Mouse (Mus musculus) hindbrain, embryonic 14.5 days (tissue): Measurements from ENCODE around the gene Elmod1. TPM values are rescaled to one million over a fixed set of nuclear protein-coding genes. Genes with fewer than 3 reads are reported as not detected.

Experiments used
- ATAC-seq: fragments of 200-750 bp; cut with Nextera tagmentation; 2 replicates; pipeline ENCODE4 v1.8.0; 2017; ENCODE audit warnings: moderate number of reproducible peaks, mild to moderate bottlenecking, moderate TSS enrichment, moderate library complexity; ENCODE audit not compliant: low FRiP score
- DNase-seq: peaks from one replicate; pipeline ENCODE4 v3.0.0-alpha.2; 2015; ENCODE audit warnings: low spot score
- H3K27ac ChIP-seq: fragments of 300-500 bp; sonication (generic); 2 replicates; pipeline ENCODE4 v1.5.1; 2014; ENCODE audit warnings: mild to moderate bottlenecking, moderate library complexity
- H3K27me3 ChIP-seq: fragments of 300-500 bp; sonication (generic); 2 replicates; pipeline ENCODE4 v1.6.1; 2014; ENCODE audit warnings: mild to moderate bottlenecking, low read length, mixed read lengths; ENCODE audit not compliant: control insufficient read depth, insufficient read depth
- H3K36me3 ChIP-seq: fragments of 300-500 bp; sonication (generic); replicated peaks from 2 replicates; pipeline ENCODE4 v1.6.1; 2014; ENCODE audit not compliant: control insufficient read depth, insufficient read depth
- H3K4me1 ChIP-seq: fragments of 300-500 bp; sonication (generic); replicated peaks from 2 replicates; pipeline ENCODE4 v1.6.1; 2014; ENCODE audit warnings: antibody characterized with exemption, low read length, mixed read lengths; ENCODE audit not compliant: control insufficient read depth, insufficient read depth
- H3K4me2 ChIP-seq: fragments of 300-500 bp; sonication (generic); replicated peaks from 2 replicates; pipeline ENCODE4 v1.6.1; 2014; ENCODE audit warnings: mild to moderate bottlenecking, moderate library complexity
- H3K4me3 ChIP-seq: fragments of 300-500 bp; sonication (generic); replicated peaks from 2 replicates; pipeline ENCODE4 v1.5.1; 2014; ENCODE audit warnings: mild to moderate bottlenecking, low read length
- H3K9ac ChIP-seq: fragments of 300-500 bp; sonication (generic); 2 replicates; pipeline ENCODE4 v1.6.1; 2014
- H3K9me3 ChIP-seq: fragments of 300-500 bp; sonication (generic); 2 replicates; pipeline ENCODE4 v1.6.1; 2016; ENCODE audit warnings: low read length; ENCODE audit not compliant: control insufficient read depth
- WGBS: fragments of 180-500 bp; shearing (Covaris S2); extraction: QIAGEN DNeasy Blood & Tissue Kit; methylation state at CpG from one replicate; pipeline ENCODE4 v1.1.7; 2014; 5-methylcytosine and 5-hydroxymethylcytosine counted together
- polyA plus RNA-seq: library from polyadenylated mRNA; unstranded; fragments of >200 nt; fragmentation: Nextera tagmentation; extraction: Ambion mirVana; gene quantifications from 2 replicates; pipeline ENCODE4 v1.2.1, GENCODE M21; 2014

The Elmod1 gene
- polyA plus RNA-seq, 1 experiment from 2014 or later: 23.9 TPM

DNA sequence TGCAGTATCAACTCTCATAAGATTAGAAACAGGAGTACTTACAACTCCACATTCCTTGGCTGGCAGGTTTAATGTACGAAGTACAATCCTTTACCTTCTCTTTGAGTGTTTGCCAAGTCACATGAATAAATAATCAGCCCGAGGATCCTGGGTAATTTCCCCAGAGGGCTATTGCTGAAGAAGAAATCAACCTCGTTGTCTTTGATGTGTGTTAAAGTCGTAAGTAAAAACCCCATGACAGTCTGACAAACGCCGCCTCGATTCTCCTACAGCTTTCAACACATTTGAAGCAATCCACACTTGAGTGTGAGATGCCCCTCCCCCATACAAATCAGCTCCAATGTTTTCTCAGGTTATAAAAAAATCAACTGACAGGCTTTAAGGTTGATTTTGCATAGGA is 44.2 kb downstream of the Elmod1 start:
- H3K27ac ChIP-seq: peak overlapping the region; percentile 40; the same call in 1 of the 2 replicates
- ATAC-seq: no peak; the same call in 1 of the 2 replicates
- 29% methylated on average over 7 of the region's 7 CpGs for WGBS

DNA sequence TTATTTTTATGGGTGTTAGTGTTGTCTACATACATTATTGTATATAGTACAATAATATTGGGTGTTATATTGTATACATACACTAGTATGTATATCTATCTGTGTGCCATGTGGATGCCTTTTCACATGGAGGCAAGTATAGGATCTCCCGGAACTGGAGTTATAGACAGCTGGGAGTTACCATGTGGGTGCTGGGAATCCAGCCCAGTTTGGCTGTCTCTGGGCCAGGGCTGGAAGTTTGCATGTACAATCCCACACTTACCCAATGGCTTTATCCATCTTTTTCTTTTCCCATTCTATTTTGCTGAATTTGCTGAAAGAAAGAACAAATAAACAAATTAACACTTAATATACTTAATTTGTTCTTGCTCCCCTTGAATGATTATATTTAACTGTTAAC is 54.0 kb downstream of the Elmod1 start:
- no peak for DNase-seq
- H3K9me3 ChIP-seq: 0 out of 2 replicates have a peak, but pooled peaks cover 5% of the 10 kb centered on the region
- WGBS: 88% methylated on average over 1 of the region's 1 CpGs
- H3K4me2 ChIP-seq: no peak overlapping the region
- peaks cover 34% of the 10 kb centered on the region for H3K36me3 ChIP-seq
- no peaks in the 10 kb centered on the region for H3K27me3 ChIP-seq
- H3K27ac ChIP-seq: no peak overlapping the region
- no peak for ATAC-seq
- H3K4me1 ChIP-seq: peaks cover 9% of the 10 kb centered on the region
- H3K4me3 ChIP-seq: no peak overlapping the region
- no peak overlapping the region for H3K9ac ChIP-seq

More for the DNA sequence above, 44.2 kb downstream of the Elmod1 start:
- Histone ChIP-seq H3K9ac (no peak overlapping the region), H3K36me3 (peaks cover 9% of the 10 kb centered on the region; the same call in 1 of the 2 replicates), H3K27me3 (no peaks in the 10 kb centered on the region), H3K4me3 (no peak overlapping the region), H3K9me3 (no peaks in the 10 kb centered on the region), H3K4me2 (no peak overlapping the region), H3K4me1 (peaks cover 5% of the 10 kb centered on the region; the same call in 1 of the 2 replicates)
- DNase-seq: peak; percentile 67

DNA sequence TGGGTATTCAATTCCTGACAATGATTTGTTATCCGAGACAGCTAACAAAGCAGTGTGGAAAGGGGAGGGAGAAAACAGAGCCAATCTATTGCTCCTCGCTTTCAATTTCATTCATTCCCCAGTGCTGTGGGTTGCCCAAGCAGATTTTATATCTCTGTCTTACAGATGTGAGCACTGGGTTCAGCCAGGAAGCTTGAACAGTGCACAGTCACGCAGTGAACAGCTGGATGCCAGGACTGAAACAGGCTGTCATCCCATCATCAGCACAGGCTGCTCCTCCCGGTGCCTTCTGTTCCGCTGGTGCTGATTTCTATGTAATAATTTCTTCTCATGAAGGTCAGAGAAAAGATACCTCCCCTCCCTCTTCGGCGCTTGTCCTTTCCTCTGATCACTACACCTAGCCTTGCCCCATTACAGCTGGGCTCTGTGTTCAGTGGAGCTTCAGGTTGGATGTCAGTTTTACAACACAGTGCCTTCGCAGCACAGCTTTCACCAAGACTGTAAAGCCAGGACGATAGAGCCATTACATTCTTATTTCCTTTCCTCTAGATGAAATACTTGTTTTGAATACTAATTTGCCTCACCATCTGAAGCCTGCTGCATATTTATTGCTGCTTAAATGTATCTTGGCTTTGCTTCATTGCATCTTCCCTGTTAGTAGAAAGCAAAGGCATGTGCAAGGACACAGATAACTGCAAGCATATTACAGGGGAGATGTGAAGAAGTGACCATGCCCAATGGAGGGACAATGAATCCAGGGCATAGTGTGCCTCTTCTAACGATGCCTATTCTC is 59.0 kb downstream of the Elmod1 start:
- DNase-seq (peak; percentile 56), ATAC-seq (peak; percentile 75)
- Histone ChIP-seq H3K27me3 (no peaks in the 10 kb centered on the region), H3K27ac (peak overlapping the region; percentile 89), H3K9ac (peak overlapping the region; percentile 37), H3K4me1 (peaks cover 20% of the 10 kb centered on the region), H3K9me3 (0 out of 2 replicates have a peak, but pooled peaks cover 5% of the 10 kb centered on the region), H3K4me2 (peak overlapping the region; percentile 15; the same call in 1 of the 2 replicates), H3K4me3 (no peak overlapping the region), H3K36me3 (peaks cover 33% of the 10 kb centered on the region)
- 41% methylated on average over 10 of the region's 10 CpGs for WGBS

DNA sequence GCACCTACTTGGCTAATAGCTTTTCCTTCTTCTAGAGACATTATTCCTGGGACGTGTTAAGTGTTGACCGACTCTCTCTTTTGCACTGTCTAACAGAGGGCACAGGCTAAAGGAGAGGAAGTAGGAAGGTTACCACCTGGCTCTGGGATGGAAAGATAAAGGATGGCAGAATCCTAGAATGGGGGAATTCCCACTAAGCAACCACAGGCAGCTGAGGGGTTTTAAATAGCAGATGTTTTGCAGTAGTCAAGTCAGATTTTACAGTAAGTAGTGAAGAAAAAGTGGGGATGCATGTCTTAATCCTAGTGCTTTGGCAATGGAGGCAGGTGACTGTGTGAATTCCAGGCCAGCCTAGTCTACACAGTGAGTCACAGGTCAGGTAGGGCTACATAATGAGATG is 64.3 kb downstream of the Elmod1 start:
- H3K9me3 ChIP-seq: no peaks in the 10 kb centered on the region
- 88% methylated on average over 2 of the region's 2 CpGs for WGBS
- no peak overlapping the region for H3K27ac ChIP-seq
- ATAC-seq (no peak), DNase-seq (no peak)
- H3K27me3 ChIP-seq: no peaks in the 10 kb centered on the region
- H3K4me1 ChIP-seq: peaks cover 8% of the 10 kb centered on the region; the same call in 1 of the 2 replicates
- H3K4me3 ChIP-seq: no peak overlapping the region
- no peak overlapping the region for H3K4me2 ChIP-seq
- no peak overlapping the region for H3K9ac ChIP-seq
- H3K36me3 ChIP-seq: no peaks in the 10 kb centered on the region

DNA sequence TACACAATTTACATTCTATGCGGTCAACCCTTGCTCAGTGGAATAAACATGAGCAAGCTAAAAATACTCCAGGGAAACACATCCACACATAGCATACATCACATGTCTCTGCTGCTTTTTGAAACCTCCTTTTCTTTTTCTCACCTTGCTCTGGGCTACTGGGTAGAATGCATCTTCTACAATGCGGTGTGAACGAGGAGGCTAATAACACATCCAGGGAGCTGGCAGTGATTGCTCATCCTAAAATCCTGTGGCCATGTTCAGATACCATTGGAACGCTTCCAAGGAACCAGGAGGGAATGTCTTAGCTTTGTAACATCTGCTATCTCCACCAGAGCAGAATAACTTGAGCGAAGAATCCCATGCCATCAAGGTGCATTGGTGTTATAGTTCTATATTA is 64.8 kb downstream of the Elmod1 start:
- no peak overlapping the region for H3K4me2 ChIP-seq
- H3K36me3 ChIP-seq: no peaks in the 10 kb centered on the region
- H3K9me3 ChIP-seq: no peaks in the 10 kb centered on the region
- H3K9ac ChIP-seq: no peak overlapping the region
- DNase-seq: no peak
- H3K27me3 ChIP-seq: no peaks in the 10 kb centered on the region
- ATAC-seq: no peak
- no peak overlapping the region for H3K4me3 ChIP-seq
- H3K27ac ChIP-seq: no peak overlapping the region
- H3K4me1 ChIP-seq: peaks cover 3% of the 10 kb centered on the region; the same call in 1 of the 2 replicates
- WGBS: 80% methylated on average over 5 of the region's 5 CpGs

DNA sequence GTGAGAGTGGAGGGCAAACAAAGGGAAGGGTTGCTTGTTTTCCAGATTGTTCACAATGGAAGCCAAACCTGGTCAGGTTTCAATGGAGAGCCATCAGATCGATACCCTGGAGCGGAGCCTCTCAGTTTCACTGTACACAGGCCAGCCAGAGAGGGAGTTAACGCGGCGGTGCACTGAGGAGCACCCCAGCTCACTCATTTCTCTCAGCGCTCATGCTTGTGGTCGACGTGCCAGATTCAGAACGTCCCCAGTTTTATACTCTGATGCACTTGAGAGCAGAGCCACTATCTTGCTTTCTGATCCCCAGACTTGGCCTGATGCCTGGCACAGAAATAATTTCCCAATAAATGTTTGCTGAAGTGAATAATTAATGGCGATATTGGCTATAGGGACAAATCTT is 68.3 kb downstream of the Elmod1 start:
- Histone ChIP-seq H3K36me3 (no peaks in the 10 kb centered on the region), H3K27ac (peak overlapping the region; percentile 14; the same call in 1 of the 2 replicates), H3K27me3 (no peaks in the 10 kb centered on the region), H3K4me3 (no peak overlapping the region), H3K4me1 (no peaks in the 10 kb centered on the region; the same call in 1 of the 2 replicates), H3K9me3 (no peaks in the 10 kb centered on the region), H3K9ac (no peak overlapping the region), H3K4me2 (no peak overlapping the region)
- 78% methylated on average over 10 of the region's 10 CpGs for WGBS
- no peak for ATAC-seq
- no peak for DNase-seq

DNA sequence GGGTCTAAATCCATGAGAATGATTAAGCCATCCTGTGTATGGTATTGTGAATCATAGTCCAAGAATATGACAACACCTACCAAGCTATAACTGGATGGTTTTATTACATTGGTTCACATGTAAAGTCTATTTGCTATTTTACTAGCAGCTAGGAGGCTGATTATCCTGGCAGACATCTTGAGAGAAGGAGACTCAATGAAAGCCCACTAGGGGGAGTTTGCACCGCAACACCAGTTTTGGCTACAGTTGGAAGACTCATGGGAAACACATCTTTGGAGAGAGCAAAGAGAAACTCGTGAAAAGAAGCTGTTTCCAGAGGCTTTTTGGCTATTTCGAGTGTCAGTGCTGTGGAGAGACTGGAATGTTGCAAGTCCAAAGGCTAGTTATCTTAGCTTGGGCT is 69.7 kb downstream of the Elmod1 start:
- Histone ChIP-seq H3K4me3 (no peak overlapping the region), H3K27me3 (no peaks in the 10 kb centered on the region), H3K4me1 (no peaks in the 10 kb centered on the region; the same call in 1 of the 2 replicates), H3K4me2 (no peak overlapping the region), H3K36me3 (no peaks in the 10 kb centered on the region), H3K9ac (no peak overlapping the region), H3K9me3 (no peaks in the 10 kb centered on the region), H3K27ac (no peak overlapping the region)
- ATAC-seq (no peak), DNase-seq (no peak)
- 42% methylated on average over 3 of the region's 3 CpGs for WGBS

DNA sequence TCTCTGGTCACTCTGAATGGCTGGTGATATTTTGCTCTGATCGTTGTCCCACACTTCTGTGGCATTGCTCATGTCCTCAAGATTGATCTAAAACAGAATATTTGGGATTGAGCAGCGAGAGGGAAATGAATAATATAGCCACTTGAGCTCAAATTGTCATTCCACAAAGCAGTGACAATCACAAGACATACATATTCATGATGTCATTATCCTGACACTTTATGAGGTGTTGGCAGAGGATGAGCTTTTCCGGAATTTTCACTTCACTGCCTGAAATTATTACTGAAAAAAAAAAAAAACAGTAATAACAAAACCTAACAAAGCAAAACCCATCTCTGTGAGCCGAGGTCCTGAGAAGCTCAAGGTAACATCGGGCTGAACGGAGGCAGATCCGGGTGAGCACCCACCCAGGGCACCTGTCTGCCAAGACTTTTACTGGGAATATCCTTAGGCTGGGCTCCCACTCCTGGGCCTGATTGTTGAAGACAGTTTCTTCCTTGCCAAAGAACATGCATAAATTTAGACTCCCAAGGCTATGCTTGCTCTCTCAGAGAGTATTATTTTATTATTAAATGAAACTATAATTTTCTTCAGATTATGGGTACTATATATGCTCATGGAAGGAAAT is 71.8 kb downstream of the Elmod1 start:
- no peak for ATAC-seq
- no peaks in the 10 kb centered on the region for H3K9me3 ChIP-seq

DNA sequence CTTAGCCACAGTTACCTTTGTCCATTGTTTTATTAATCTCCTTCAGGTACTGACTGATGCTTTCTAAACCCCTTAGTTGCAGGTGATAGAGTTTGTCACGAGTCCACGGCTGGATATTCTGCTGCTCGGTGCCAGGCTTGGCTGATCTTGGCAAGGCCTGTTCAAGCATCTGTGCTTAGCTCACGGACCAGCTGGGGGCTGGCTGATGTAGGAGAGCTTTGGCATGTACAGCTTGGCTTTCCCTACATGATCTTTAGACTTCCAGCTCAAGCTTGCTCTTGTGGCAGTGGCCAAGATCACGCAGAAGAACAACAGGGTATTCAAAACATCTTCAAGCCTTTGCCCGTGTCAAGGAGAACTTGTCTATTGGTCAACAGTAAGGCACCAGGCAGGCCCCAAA is 75.3 kb downstream of the Elmod1 start:
- DNase-seq: no peak
- no peak for ATAC-seq

More for the DNA sequence above, 71.8 kb downstream of the Elmod1 start:
- H3K27ac ChIP-seq: 0 out of 2 replicates have a peak overlapping the region, but pooled peaks have one; percentile 20
- no peak overlapping the region for H3K4me3 ChIP-seq
- H3K4me1 ChIP-seq: no peaks in the 10 kb centered on the region; the same call in 1 of the 2 replicates
- no peak for DNase-seq
- no peaks in the 10 kb centered on the region for H3K27me3 ChIP-seq
- no peaks in the 10 kb centered on the region for H3K36me3 ChIP-seq
- WGBS: 76% methylated on average over 7 of the region's 7 CpGs
- no peak overlapping the region for H3K4me2 ChIP-seq
- H3K9ac ChIP-seq: no peak overlapping the region

More for the DNA sequence above, 75.3 kb downstream of the Elmod1 start:
- H3K27me3 ChIP-seq: no peaks in the 10 kb centered on the region
- no peak overlapping the region for H3K4me2 ChIP-seq
- no peaks in the 10 kb centered on the region for H3K9me3 ChIP-seq
- WGBS: 77% methylated on average over 6 of the region's 6 CpGs
- H3K9ac ChIP-seq: no peak overlapping the region
- no peaks in the 10 kb centered on the region; the same call in 1 of the 2 replicates for H3K4me1 ChIP-seq
- H3K27ac ChIP-seq: no peak overlapping the region
- H3K36me3 ChIP-seq: no peaks in the 10 kb centered on the region
- no peak overlapping the region for H3K4me3 ChIP-seq
